In the genomic region with DNA sequence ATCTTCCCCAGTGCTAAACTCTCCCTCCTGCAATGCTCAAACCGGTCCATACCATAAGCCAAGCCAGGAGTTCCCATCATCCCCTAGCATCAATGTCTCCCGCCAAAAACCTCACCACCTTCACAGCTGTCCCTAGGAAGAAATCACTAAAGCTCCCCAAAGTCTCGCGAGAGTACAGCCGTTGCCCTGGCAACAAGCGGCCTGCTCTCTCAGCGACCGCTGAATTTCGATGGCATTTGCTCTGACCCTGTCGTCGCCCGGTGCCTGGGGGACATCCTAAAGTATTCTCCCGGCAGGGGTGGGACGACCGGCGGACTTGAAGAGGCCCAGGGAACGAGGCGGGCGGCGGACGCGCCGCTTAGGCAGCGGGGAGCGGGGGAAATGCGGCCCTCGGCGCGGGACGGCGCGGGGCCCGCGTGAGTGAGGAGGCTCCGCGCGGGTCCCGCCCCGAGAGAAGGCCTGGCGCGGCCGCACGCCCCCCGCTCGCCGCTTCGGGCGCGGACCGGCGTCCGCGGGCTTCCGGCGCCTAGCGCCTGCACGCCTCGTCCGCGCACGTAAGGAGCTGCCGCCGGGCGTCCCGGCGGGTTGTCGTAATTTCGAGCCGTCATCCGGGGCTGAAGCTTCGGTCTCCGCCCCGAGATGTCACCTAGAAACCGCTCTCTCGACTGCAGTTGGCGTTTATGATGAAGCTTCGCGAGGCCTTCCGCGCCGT, we compare ENCODE assay signal across 8 mouse cellular contexts. TPM values are rescaled to one million over a fixed set of nuclear protein-coding genes. Genes with fewer than 3 reads are reported as not detected.
A peak's percentile ranks its signal among the peaks of the same experiment; 100 is the strongest.
DNase-seq lines count a peak whose midpoint lies in the region; ATAC-seq and TF ChIP-seq lines count a peak whose summit lies in the region.

A gene (plus strand): TSS at position 202 of the 712 bp plus-strand sequence.

- H3K9ac ChIP-seq in heart, embryonic 12.5 days = peak within 1 kb of the TSS; percentile 89
- H3K9ac ChIP-seq in kidney, postnatal 0 days (ENCODE audit: low read depth, low read length) = peak within 1 kb of the TSS; percentile 97
- peak within 1 kb of the TSS; percentile 91 for H3K9ac ChIP-seq in liver, embryonic 11.5 days (ENCODE audit: low read depth, low read length)
- peak within 1 kb of the TSS; percentile 87 for H3K9ac ChIP-seq in stomach, embryonic 14.5 days (replicated peaks; ENCODE audit: low read depth, low read length)

- WGBS in heart, embryonic 12.5 days = under 1% methylated on average over 66 of the region's 81 CpGs
- WGBS in kidney, postnatal 0 days = 1% methylated on average over 70 of the region's 81 CpGs
- WGBS in liver, embryonic 11.5 days = under 1% methylated on average over 74 of the region's 81 CpGs
- under 1% methylated on average over 57 of the region's 81 CpGs for WGBS in stomach, embryonic 14.5 days

- peak; percentile 84 for DNase-seq in brain, embryonic 18.5 days (ENCODE audit: low read depth, low spot score)
- DNase-seq in kidney, postnatal 0 days (ENCODE audit: low spot score) = peak; percentile 97
- peak; percentile 94 for DNase-seq in liver, embryonic 11.5 days (ENCODE audit: low spot score)
- peak; percentile 96 for DNase-seq in naive thymus-derived CD4-positive, alpha-beta T cell, adult 2 months (ENCODE audit: low read depth)

- peak within 1 kb of the TSS; percentile 98 for H3K27ac ChIP-seq in heart, embryonic 12.5 days (ENCODE audit: poor library complexity, severe bottlenecking)
- peak within 1 kb of the TSS; percentile 98 for H3K27ac ChIP-seq in kidney, postnatal 0 days
- peak within 1 kb of the TSS; percentile 98 for H3K27ac ChIP-seq in liver, embryonic 11.5 days (ENCODE audit: low read depth, low read length)
- H3K27ac ChIP-seq in stomach, embryonic 14.5 days (ENCODE audit: low read length) = peak within 1 kb of the TSS; percentile 98

- TF ChIP-seq CTCF in C2C12 (IDR thresholded peaks at IDR 0.05; ENCODE audit: control insufficient read depth, insufficient read depth, insufficient read length) = no peak
- 0 out of 2 replicates have a peak, but pooled peaks have one; percentile 3 for TF ChIP-seq CTCF in kidney, postnatal 0 days (IDR thresholded peaks at IDR 0.05; ENCODE audit: low read depth)

- H3K4me3 ChIP-seq in C2C12 (ENCODE audit: insufficient read depth, poor library complexity, severe bottlenecking) = peak within 1 kb of the TSS; percentile 42
- H3K4me3 ChIP-seq in heart, embryonic 12.5 days = peak within 1 kb of the TSS; percentile 74
- H3K4me3 ChIP-seq in kidney, postnatal 0 days (replicated peaks; ENCODE audit: low read depth, low read length) = peak within 1 kb of the TSS; percentile 78
- H3K4me3 ChIP-seq in liver, embryonic 11.5 days (ENCODE audit: low read depth, low read length) = peak within 1 kb of the TSS; percentile 68
- peak within 1 kb of the TSS; percentile 74 for H3K4me3 ChIP-seq in stomach, embryonic 14.5 days (ENCODE audit: low read depth, low read length)

- no peaks in the 10 kb centered on the region for H3K9me3 ChIP-seq in heart, embryonic 12.5 days (replicated peaks)
- no peaks in the 10 kb centered on the region for H3K9me3 ChIP-seq in kidney, postnatal 0 days (replicated peaks; ENCODE audit: low read length)
- H3K9me3 ChIP-seq in liver, embryonic 11.5 days (ENCODE audit: control insufficient read depth, low read length) = no peaks in the 10 kb centered on the region
- no peaks in the 10 kb centered on the region for H3K9me3 ChIP-seq in stomach, embryonic 14.5 days (ENCODE audit: control insufficient read depth, low read depth, low read length)

- H3K79me2 ChIP-seq in C2C12 (ENCODE audit: control insufficient read depth, insufficient read depth) = no peaks in the 10 kb centered on the region

- peak within 1 kb of the TSS; percentile 68 for H3ac ChIP-seq in C2C12 (ENCODE audit: control insufficient read depth, insufficient read length, low read depth)

- peak within 1 kb of the TSS; percentile 73 for H3K4me2 ChIP-seq in heart, embryonic 12.5 days
- peak within 1 kb of the TSS; percentile 91 for H3K4me2 ChIP-seq in kidney, postnatal 0 days (ENCODE audit: low read length)
- H3K4me2 ChIP-seq in liver, embryonic 11.5 days = peak within 1 kb of the TSS; percentile 80
- H3K4me2 ChIP-seq in stomach, embryonic 14.5 days (replicated peaks; ENCODE audit: low read depth, low read length) = peak within 1 kb of the TSS; percentile 66

- H3K36me3 ChIP-seq in C2C12 (ENCODE audit: control insufficient read depth, insufficient read depth) = peaks cover 24% of the 10 kb centered on the region
- peaks cover 2% of the 10 kb centered on the region; the same call in 1 of the 2 replicates for H3K36me3 ChIP-seq in heart, embryonic 12.5 days
- H3K36me3 ChIP-seq in kidney, postnatal 0 days (ENCODE audit: insufficient read depth, low read length) = no peaks in the 10 kb centered on the region
- no peaks in the 10 kb centered on the region for H3K36me3 ChIP-seq in liver, embryonic 11.5 days (ENCODE audit: control insufficient read depth, insufficient read depth, low read length)
- no peaks in the 10 kb centered on the region for H3K36me3 ChIP-seq in stomach, embryonic 14.5 days (ENCODE audit: control insufficient read depth, insufficient read depth, low read length)

- H3K4me1 ChIP-seq in heart, embryonic 12.5 days (replicated peaks) = no peaks in the 10 kb centered on the region
- no peaks in the 10 kb centered on the region for H3K4me1 ChIP-seq in kidney, postnatal 0 days (replicated peaks; ENCODE audit: insufficient read depth, low read length)
- no peaks in the 10 kb centered on the region for H3K4me1 ChIP-seq in liver, embryonic 11.5 days (replicated peaks; ENCODE audit: control insufficient read depth, insufficient read depth, low read length)
- H3K4me1 ChIP-seq in stomach, embryonic 14.5 days (ENCODE audit: control insufficient read depth, insufficient read depth, low read length) = no peaks in the 10 kb centered on the region

- H3K27me3 ChIP-seq in C2C12 (ENCODE audit: control insufficient read depth, insufficient read depth, insufficient read length) = no peaks in the 10 kb centered on the region
- no peaks in the 10 kb centered on the region for H3K27me3 ChIP-seq in heart, embryonic 12.5 days (replicated peaks)
- H3K27me3 ChIP-seq in kidney, postnatal 0 days (ENCODE audit: insufficient read depth, low read length) = no peaks in the 10 kb centered on the region
- H3K27me3 ChIP-seq in liver, embryonic 11.5 days (replicated peaks; ENCODE audit: control insufficient read depth, insufficient read depth, low read length) = no peaks in the 10 kb centered on the region
- no peaks in the 10 kb centered on the region for H3K27me3 ChIP-seq in stomach, embryonic 14.5 days (ENCODE audit: control insufficient read depth, insufficient read depth, low read length)

- ATAC-seq in erythroid progenitor cell, adult 5-6 weeks (replicated peaks; ENCODE audit: low FRiP score, poor library complexity, severe bottlenecking) = peak; percentile 90
- ATAC-seq in heart, embryonic 12.5 days (ENCODE audit: insufficient number of reproducible peaks, low FRiP score) = peak; percentile 92
- ATAC-seq in kidney, postnatal 0 days (replicated peaks; ENCODE audit: low FRiP score, low read depth) = peak; percentile 95
- peak; percentile 89 for ATAC-seq in liver, embryonic 11.5 days (replicated peaks; ENCODE audit: low FRiP score)
- ATAC-seq in stomach, embryonic 14.5 days (ENCODE audit: insufficient number of reproducible peaks, insufficient read depth, low FRiP score, low read depth) = peak; percentile 92; the same call in 1 of the 2 replicates

- H3K79me3 ChIP-seq in C2C12 (ENCODE audit: low read depth) = no peaks in the 10 kb centered on the region

TF ChIP-seq in C2C12, 6 proteins besides CTCF, POLR2A, EP300 and RAD21:
- TF ChIP-seq MYOG (IDR thresholded peaks at IDR 0.05; ENCODE audit: control insufficient read depth, extremely low read depth, insufficient read length) (no peak), MAX (IDR thresholded peaks at IDR 0.05) (peak; percentile 91)

RNA-seq across cellular contexts. Expression of the gene that starts here (rescaled TPM):
- polyA plus RNA-seq in C2C12 (2012; fragmentation: generic; extraction: Trizol) = 2.4 TPM
- total RNA-seq in erythroid progenitor cell, adult 5-6 weeks (2015; ENCODE audit: low replicate concordance) = 4.2 and 15.1 TPM in 2 replicates
- total RNA-seq in erythroid progenitor cell, adult 5-6 weeks (2017; ENCODE audit: low replicate concordance) = 8.6 TPM in 1 of 2 replicates, not detected in the other
- polyA plus RNA-seq in heart, embryonic 12.5 days (2016; fragmentation: Nextera tagmentation; extraction: Ambion mirVana) = 6.2 and 6.4 TPM in 2 replicates
- polyA plus RNA-seq in kidney, postnatal 0 days (2015; fragmentation: Nextera tagmentation; extraction: Ambion mirVana) = 14.6 and 17.1 TPM in 2 replicates
- polyA plus RNA-seq in liver, embryonic 11.5 days (2014; fragmentation: Nextera tagmentation; extraction: Ambion mirVana) = 4.4 and 4.5 TPM in 2 replicates
- 6.9 and 8.5 TPM in 2 replicates for polyA plus RNA-seq in stomach, embryonic 14.5 days (2014; fragmentation: Nextera tagmentation; extraction: Ambion mirVana)

Comparison
In these comparisons a context has a peak if more than half of its experiments do, and no peak if none do; other contexts are left out.
1. Peak in every context shown above with its lines: DNase-seq, ATAC-seq, H3K4me3 ChIP-seq and H3K27ac ChIP-seq.